Mouse (Mus musculus) intestine, postnatal 0 days (tissue): ENCODE measurements at regions not wholly inside any gene's neighbourhood (a gene's known extent, or its start where the extent isn't known, plus 50 kb on each side); places are given as distances from the start of the nearest gene placed in this dataset.
"Not testable (repeated sequence)": the region's sequence is repeated elsewhere in the genome, so short reads cannot be mapped to it uniquely, and the experiment has no call there.

Experiments used
- ATAC-seq: fragments of 200-750 bp; cut with Nextera tagmentation; 2 replicates; pipeline ENCODE4 v1.8.0; 2017; ENCODE audit warnings: mild to moderate bottlenecking, moderate TSS enrichment, moderate library complexity
- H3K27ac ChIP-seq: fragments of 300-500 bp; sonication (generic); 2 replicates; pipeline ENCODE4 v1.5.1; 2014; ENCODE audit warnings: mild to moderate bottlenecking, low read depth, low read length, moderate library complexity
- H3K27me3 ChIP-seq: fragments of 300-500 bp; sonication (generic); replicated peaks from 2 replicates; pipeline ENCODE4 v1.6.1; 2014; ENCODE audit warnings: low read length, mixed read lengths; ENCODE audit not compliant: control insufficient read depth, insufficient read depth
- H3K36me3 ChIP-seq: fragments of 300-500 bp; sonication (generic); 2 replicates; pipeline ENCODE4 v1.6.1; 2014; ENCODE audit warnings: mild to moderate bottlenecking, moderate library complexity; ENCODE audit not compliant: control insufficient read depth, insufficient read depth
- H3K4me1 ChIP-seq: fragments of 300-500 bp; sonication (generic); replicated peaks from 2 replicates; pipeline ENCODE4 v1.6.1; 2014; ENCODE audit warnings: antibody characterized with exemption, low read length, mixed read lengths; ENCODE audit not compliant: control insufficient read depth, insufficient read depth
- H3K4me2 ChIP-seq: fragments of 300-500 bp; sonication (generic); replicated peaks from 2 replicates; pipeline ENCODE4 v1.6.1; 2014; ENCODE audit warnings: low read depth, mild to moderate bottlenecking, moderate library complexity
- H3K4me3 ChIP-seq: fragments of 300-500 bp; sonication (generic); 2 replicates; pipeline ENCODE4 v1.5.1; 2014; ENCODE audit warnings: low read depth, low read length
- H3K9ac ChIP-seq: fragments of 300-500 bp; sonication (generic); 2 replicates; pipeline ENCODE4 v1.6.1; 2014; ENCODE audit warnings: mild to moderate bottlenecking, low read depth, low read length
- H3K9me3 ChIP-seq: fragments of 300-500 bp; sonication (generic); 2 replicates; pipeline ENCODE4 v1.6.1; 2016; ENCODE audit warnings: mixed run types; ENCODE audit not compliant: control insufficient read depth
- CTCF ChIP-seq: sonication (generic); IDR thresholded peaks from 2 replicates; pipeline ENCODE4 v1.5.1; 2016; ENCODE audit warnings: low read depth, mild to moderate bottlenecking, control low read depth, antibody characterized with exemption, moderate library complexity
- WGBS: fragments of 180-500 bp; shearing (Covaris S2); extraction: QIAGEN DNeasy Blood & Tissue Kit; methylation state at CpG from one replicate; pipeline ENCODE4 v1.1.7; 2014; 5-methylcytosine and 5-hydroxymethylcytosine counted together

DNA sequence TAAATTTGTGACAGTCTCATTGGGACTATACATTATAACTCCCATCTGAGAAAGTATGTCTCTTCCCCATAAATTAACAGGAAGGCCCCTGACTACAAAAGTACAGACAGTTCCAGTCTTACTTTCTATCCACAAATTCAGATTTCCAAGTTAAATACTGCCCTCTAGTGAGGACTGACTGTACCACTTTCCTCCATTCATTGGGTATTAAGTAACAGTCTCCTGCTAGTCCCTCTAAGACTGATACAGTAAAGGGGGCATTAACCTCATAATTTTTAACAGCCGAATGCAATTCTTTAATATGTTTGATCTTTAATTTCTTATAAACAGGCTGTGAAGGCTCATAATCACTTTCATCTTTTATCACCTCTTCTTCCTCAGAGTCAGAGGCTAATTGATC is 131.0 kb upstream of the Adcyap1 start:
- peak overlapping the region; percentile 4; the same call in 1 of the 2 replicates for H3K4me2 ChIP-seq
- H3K9ac ChIP-seq, ATAC-seq, H3K27ac ChIP-seq, H3K36me3 ChIP-seq, H3K27me3 ChIP-seq, H3K4me1 ChIP-seq, H3K4me3 ChIP-seq, H3K9me3 ChIP-seq: not testable (repeated sequence)
- TF ChIP-seq CTCF = peak; percentile 51
- 61% methylated on average over 1 of the region's 1 CpGs for WGBS

DNA sequence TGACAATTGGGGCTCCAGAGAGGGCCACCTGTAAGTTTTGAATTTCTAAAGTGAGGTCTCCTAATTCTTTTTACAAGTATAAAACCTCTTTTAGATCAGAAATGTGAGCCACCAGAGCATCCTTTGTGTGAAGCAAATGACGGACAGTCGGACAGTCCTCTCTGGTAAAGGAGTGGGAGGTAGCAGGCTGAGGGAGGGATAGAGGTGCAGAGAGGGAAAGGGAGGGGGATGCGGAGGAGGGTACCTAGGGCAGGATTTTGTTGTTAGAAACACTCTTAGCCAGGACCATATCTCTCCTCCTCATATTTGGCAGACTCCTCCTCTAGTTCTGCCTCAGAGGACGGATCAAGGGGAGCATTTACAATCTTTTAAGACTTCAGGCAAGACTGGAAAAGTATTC is 130.3 kb upstream of the Adcyap1 start:
- TF ChIP-seq CTCF = no peak
- H3K4me3 ChIP-seq = no peak overlapping the region
- no peak for ATAC-seq
- 45% methylated on average over 4 of the region's 4 CpGs for WGBS
- H3K9ac ChIP-seq = no peak overlapping the region
- H3K4me2 ChIP-seq = peak overlapping the region; percentile 4; the same call in 1 of the 2 replicates
- H3K9me3 ChIP-seq = no peaks in the 10 kb centered on the region
- no peak overlapping the region for H3K27ac ChIP-seq
- H3K27me3 ChIP-seq = no peaks in the 10 kb centered on the region
- H3K4me1 ChIP-seq = no peaks in the 10 kb centered on the region
- no peaks in the 10 kb centered on the region for H3K36me3 ChIP-seq

DNA sequence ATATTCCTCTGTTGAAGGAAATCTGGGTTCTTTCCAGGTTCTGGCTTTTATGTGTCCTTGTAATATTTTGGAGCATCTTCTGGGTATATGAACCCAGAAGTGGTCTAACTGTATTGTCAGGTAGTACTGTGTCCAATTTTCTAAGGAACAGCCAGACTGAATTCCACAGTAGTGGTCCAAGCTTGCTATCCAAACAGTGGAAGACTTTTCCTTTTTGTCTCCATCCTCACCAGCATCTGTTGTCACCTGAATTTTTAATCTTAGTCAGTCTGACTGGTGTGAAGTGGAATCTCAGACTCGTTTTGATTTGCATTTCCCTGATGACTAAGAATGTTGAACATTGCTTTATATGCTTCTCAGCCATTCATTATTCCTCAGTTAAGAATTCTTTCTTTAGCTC is 114.8 kb upstream of the Adcyap1 start:
- WGBS = 35% methylated on average over 1 of the region's 1 CpGs
- Histone ChIP-seq H3K4me3 (no peak overlapping the region), H3K4me2 (no peak overlapping the region), H3K27ac (no peak overlapping the region), H3K4me1 (no peaks in the 10 kb centered on the region), H3K9me3 (no peaks in the 10 kb centered on the region), H3K9ac (no peak overlapping the region), H3K27me3 (no peaks in the 10 kb centered on the region), H3K36me3 (no peaks in the 10 kb centered on the region)
- no peak for ATAC-seq
- no peak for TF ChIP-seq CTCF

DNA sequence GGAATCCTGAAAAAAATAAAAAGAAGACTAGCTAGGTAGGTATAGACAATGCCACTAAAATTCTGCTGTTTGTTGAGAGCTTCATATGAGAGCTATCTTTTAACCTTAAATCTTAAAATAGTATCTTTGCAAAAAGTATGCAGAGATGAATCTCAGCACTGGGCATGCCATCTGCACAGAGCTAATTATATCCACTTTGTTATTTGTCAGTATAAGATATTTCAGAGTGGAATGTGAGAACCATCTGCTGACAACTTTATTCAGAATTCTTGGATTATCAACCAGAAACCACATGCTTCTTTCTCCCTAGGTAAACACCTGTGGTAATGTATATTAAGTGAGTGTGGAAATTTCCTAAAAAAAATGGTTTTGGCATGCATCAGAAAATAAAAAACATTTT is 94.3 kb upstream of the Adcyap1 start:
- no peak overlapping the region for H3K9ac ChIP-seq
- no peaks in the 10 kb centered on the region for H3K27me3 ChIP-seq
- no peak for ATAC-seq
- no peaks in the 10 kb centered on the region for H3K4me1 ChIP-seq
- no peak overlapping the region for H3K27ac ChIP-seq
- H3K36me3 ChIP-seq = no peaks in the 10 kb centered on the region
- H3K4me2 ChIP-seq = no peak overlapping the region
- no peak overlapping the region for H3K4me3 ChIP-seq
- H3K9me3 ChIP-seq = no peaks in the 10 kb centered on the region
- no peak for TF ChIP-seq CTCF

DNA sequence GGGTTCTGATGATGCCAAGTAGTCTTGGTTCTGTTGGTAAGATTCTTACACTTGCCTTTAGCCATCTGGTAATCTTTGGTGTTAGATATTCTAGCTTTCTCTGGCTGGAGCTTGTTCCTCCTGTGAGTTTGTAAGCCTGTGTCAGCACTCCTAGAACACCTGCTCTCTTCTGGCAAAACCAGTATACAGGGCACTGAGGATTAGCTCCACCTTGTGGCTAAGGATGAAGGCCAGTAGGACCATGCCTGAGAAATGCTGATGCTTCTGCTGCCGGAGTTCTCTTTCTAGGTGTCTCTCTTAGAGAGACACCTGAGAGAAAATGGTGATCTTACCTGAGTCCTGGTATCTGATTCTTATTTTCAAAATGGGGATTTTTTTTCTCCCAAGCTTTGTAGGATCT is 58.8 kb upstream of the Adcyap1 start:
- no peaks in the 10 kb centered on the region for H3K9me3 ChIP-seq
- ATAC-seq = no peak
- no peaks in the 10 kb centered on the region for H3K36me3 ChIP-seq
- peak; percentile 33; the same call in 1 of the 2 replicates for TF ChIP-seq CTCF
- H3K9ac ChIP-seq = no peak overlapping the region
- H3K4me1 ChIP-seq = no peaks in the 10 kb centered on the region
- H3K4me3 ChIP-seq = no peak overlapping the region
- no peak overlapping the region for H3K27ac ChIP-seq
- no peak overlapping the region for H3K4me2 ChIP-seq
- 56% methylated on average over 1 of the region's 1 CpGs for WGBS
- no peaks in the 10 kb centered on the region for H3K27me3 ChIP-seq

DNA sequence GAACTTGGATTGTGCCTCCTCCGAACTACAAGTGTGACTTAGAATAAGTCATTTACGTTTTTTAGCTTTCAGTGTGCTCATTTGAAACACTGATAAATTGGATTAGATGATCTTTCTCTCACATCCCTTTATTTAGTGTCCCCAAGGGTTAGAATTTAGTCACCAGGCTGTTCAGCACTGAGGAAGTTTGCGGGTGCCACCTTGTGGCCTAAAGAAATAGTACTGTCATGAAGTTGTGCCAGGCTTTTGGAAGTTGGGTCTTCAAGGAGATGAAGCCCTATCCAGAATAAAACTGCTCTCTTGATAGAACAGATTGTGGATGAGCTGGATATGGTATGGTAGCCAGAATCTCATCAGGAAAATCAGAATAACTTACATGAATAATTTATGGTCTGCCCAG is 57.7 kb upstream of the Adcyap1 start:
- Histone ChIP-seq H3K27me3 (no peaks in the 10 kb centered on the region), H3K27ac (no peak overlapping the region), H3K9ac (no peak overlapping the region), H3K4me1 (no peaks in the 10 kb centered on the region), H3K4me2 (no peak overlapping the region), H3K4me3 (no peak overlapping the region), H3K9me3 (no peaks in the 10 kb centered on the region), H3K36me3 (no peaks in the 10 kb centered on the region)
- 19% methylated on average over 3 of the region's 3 CpGs for WGBS
- peak; percentile 61 for TF ChIP-seq CTCF
- ATAC-seq = no peak
